Mouse (Mus musculus) frontal cortex, postnatal 25 days (tissue): Measurements from ENCODE around the gene Abca13.

Experiments used
- DNase-seq, 2 experiments: peaks; one replicate each; pipeline ENCODE4 v3.0.0; 2022; ENCODE audit warnings: low spot score in 2 of 2

Abca13 gene

DNA sequence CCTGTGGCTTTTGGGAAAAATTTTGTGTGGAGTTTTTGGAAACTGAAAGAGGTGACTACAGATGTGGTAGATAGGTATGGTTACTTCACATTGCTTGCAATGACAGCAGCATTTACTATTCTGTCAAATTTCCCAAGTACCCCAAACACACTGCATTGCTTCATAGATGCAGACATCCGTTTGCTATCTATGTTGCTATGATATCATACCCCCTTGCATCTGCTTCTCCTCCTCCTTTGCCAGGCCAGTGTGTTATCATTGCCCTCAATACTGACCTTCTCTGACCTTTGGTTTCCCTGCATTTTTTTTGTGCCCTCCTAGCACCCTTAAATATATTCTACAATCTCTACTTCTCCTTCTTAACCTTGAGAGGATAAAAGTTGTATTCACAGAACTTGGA is 341.4 kb downstream of the Abca13 start:
- no peak for DNase-seq

DNA sequence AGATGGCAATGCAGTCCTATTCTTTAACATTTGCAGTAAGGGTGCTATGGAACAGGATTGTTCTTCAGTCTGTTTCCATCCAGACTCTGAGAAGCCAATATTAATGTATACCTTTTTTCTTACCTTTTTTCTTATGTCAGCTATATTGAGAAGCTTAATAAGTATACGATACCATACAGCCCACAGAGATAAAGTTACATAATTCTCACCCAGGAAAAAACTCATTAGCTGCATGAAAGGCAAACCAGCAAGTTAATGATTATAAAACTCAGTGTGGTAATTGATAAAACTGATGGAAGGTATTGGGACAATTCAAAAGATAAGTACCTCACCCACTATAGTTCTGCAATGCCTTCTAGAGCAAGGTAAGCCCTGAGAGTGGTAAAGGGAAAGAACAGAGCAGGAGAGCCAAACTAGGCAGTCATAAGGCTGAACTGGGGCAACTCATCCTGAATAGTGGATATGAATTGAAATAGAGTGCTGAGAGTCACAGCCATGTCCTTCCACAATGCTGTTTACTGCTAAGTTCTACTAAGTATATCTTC is 342.0 kb downstream of the Abca13 start:
- DNase-seq: no peak

DNA sequence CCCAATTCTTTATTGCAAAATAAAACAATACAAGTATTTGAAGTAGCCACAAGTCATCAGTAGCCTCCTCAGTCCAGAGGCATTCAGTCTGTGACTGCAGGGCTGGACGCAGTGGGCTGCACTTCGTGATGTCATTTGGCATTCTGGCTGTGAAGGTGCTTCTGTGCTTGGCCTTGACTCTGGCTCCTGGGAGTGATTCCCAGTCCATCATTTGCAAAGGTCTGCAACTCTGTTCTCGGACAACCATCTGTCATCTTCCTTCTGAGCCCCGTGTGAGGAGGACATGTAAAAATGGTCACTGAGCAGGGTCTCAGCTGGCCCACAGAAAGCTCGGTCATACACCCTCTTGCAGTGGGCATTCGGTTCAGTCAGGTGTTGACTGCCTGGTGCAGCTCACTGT is 345.1 kb downstream of the Abca13 start:
- no peak for DNase-seq

DNA sequence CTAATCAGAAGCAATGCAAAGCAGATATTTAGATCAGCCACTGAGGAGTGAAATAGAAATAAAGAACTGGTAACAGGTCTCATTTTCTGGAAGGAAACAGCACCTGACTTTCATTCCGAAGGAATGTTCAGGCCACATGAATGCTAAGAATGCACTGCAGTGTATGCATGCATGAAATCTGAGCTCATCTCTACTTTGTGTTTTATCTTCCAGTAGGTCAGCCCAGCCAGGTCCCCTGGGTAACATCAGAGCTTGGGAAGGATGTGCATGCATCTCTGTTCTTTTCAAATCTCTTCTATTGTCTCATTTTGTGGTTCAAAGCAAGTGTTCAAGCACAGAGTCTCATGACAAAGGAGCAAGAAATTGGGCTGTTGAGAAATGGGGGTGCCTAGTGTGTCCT is 346.6 kb downstream of the Abca13 start:
- DNase-seq: no peak

DNA sequence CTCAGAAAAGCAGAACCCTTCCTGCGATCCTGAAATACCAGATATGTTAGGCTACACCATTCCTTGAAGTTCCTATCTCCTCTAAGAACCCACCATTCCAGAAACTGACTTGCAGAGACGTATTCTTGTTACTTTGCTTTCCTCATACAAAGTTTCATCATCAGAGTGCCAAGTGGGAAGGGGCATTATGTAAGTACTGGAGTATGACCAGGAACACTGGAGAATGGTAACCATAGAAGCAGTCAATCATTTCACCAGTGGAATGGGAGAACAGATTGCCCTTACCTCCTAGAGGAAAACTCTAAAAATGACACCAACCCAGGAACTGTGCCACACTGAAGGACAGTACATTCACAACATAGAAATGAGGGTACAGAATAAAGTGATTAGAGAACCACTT is 368.3 kb downstream of the Abca13 start:
- no peak for DNase-seq

DNA sequence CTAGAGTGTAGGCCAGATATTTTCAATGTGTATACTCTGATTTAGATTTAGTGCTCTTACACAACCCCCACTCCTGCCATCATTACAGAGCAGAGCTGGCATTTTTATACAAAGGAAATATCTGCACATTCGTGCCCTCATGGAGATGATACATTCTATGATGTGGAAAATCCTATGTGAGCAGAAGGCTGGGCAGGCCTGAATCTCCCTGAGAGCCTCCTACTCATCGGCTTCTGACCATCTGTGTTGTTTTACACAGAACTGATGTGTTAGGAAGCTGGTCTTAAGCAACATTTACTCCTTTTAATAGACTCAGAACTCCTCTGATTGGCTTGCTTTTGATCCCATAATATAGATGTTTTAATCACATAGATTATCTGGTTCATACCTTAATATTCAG is 376.6 kb downstream of the Abca13 start:
- DNase-seq: no peak

DNA sequence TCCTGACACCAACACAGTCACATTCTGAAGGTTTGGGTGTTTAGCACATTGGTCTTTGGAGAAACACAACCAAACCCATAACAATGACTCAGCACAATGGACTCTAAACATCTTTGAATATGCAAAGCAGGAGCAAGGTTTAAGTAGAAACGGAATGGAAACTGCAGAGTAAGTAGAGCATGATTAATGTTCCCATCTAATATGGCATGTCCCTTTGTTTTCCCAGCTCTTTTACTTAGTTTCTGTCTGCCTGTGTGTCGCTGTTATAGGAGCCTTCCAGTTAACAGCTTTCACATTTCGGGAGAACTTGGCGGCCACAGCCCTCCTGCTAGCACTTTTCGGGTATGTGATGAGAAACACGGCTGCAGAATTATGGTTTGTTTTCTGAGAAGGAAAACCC is 378.6 kb downstream of the Abca13 start:
- DNase-seq: no peak

DNA sequence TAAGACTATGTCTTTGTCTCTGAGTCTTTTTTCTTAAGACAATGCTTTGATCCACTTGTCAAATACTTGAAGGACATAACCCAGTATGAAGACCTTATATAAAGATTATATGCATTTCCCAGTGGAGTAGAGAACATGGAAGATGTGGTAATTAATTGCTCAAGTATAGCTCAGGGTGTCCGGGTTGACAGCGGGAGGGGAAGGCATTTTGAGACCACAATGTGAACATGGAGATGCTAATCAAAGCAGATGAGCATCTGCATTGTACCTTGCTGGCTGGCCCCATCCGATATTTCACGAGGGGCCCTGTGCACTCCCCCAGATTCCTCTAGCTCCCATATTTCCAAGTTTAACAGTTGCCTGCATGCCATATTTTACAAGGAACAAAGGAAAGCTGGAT is 383.2 kb downstream of the Abca13 start:
- no peak for DNase-seq

DNA sequence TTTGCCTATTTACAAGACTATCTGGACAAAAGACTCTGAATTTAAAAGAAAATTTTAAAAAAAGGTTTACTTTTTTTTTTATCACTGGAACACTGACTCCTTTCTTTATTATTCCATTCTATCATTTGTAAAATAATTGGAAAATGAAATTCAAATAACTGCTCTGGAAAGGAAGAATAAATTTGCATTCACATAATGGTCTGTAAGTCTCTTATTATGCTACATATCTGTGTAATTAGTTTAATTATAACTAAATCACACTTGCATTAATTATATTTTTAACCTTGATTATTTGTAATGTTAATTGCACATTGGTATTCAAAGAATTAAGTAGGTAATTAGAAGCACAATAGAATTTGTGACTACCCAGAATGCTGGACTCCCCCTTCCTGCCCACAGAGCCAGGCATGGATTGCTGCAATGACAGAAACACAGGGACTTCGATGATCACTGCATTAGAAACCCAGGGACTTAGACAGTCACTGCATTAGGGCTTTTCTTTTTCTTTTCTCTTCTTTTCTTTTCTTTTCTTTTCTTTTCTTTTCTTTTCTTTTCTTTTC is 400.1 kb downstream of the Abca13 start:
- no peak for DNase-seq

DNA sequence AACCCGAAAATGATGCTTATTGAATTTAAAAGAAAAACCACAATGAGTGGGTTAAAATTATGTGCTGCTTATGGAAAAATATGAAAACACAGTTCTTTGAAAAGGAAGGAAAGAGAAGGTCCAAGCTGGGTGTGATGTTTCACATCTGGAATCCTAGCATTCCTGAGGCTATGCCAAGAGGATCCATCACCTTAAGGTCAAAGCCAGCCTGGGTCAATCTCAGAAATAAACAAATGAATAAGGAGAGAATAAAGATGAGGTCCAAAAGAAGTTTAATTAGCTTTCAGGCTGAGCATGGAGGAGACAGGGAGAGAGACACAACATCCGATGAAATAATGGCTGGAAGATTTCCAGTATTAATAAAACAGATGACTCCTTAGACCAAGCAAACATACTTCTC is 405.6 kb downstream of the Abca13 start:
- no peak for DNase-seq

DNA sequence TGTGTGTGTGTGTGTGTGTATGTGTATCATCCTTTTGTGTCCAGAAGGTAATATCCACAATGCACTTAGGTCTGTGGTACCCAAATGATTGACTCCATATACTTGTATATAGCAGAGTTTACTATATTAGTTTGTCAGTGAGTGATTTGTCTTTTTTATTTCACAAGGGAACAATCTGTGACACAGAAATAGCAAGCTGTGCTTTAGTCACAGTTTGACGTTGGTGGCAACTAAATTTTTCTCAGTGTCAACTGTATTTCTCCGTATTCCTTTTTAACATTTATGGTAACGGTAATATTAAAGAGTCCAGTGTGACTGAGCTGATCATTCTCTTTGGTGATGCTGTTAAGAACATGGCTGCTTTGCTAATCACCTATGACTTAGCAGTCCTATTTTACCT is 409.4 kb downstream of the Abca13 start:
- DNase-seq: no peak

DNA sequence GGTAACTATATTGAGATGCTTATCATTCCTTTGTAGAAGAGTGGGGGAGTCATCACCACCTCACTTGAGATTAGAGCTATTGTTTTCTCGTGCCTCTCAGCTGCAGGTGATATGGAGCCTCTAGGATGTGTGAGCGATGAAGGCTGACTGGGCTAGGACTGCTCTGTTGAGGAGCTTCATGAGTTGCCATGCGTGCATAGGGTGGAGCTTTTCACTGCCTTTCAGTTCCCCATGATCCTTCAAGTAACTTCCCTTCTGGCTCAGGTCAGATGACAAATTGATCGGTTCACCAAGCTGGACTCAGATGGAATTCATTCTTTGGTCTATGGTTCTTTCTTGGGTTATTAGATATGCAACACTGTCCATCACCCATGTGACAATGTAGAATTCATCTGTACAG is 410.4 kb downstream of the Abca13 start:
- no peak for DNase-seq

DNA sequence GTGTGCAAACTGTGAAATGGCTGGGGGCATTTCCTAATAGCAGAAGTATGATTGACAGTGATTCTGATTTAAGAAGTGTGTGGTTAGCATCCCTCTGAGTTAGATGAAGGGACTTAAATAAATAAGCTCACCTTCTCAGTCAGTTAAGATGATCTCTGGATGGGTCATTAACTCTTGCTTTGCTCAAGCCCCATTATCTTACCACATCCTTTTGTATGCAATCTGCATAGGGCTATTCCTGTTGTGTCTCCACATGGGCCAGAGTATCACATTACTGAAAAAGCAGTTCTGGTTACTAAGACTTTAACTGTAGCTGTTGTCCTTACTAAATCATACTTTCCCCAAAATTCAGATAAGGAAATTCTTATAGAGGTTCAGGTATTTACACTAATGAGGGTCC is 416.5 kb downstream of the Abca13 start:
- no peak for DNase-seq

DNA sequence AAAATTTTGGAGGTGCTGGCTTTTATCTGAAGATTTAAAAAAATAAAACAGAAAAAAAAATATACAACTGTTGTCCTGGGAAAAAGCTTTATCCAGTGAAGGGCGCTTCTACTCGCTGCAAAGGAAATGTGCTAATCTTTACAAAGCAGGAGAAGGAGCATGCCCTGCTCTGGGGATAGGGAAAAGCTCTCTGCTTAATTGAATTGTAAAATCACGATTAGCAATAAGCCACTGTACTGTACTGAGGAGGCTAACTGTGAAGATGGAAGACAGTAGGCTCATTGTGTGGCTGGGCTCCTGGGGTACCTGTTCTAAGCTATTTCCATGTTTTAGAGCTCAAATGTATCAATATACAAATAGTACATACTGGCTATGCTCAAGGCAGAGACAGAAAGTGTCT is 417.3 kb downstream of the Abca13 start:
- DNase-seq: no peak

DNA sequence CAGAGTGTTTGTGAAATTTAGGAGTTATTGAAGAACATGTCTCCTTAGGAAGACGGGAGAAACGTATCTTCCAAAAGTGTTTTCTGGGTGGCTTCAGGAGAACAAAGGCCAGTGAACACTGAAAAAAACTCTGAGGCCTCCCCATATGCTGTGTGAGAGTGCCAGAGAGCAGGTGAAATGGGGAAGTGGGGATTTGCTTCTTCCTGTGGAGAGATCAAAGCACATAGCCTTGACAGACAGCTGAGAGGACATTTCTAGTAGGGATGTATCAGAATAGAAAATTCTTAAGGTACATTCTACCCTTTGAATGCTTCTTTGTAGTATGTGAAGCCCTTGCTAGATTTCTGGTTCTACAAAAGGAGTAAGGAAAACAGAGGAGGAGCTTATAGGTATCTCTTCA is 424.4 kb downstream of the Abca13 start:
- no peak for DNase-seq

DNA sequence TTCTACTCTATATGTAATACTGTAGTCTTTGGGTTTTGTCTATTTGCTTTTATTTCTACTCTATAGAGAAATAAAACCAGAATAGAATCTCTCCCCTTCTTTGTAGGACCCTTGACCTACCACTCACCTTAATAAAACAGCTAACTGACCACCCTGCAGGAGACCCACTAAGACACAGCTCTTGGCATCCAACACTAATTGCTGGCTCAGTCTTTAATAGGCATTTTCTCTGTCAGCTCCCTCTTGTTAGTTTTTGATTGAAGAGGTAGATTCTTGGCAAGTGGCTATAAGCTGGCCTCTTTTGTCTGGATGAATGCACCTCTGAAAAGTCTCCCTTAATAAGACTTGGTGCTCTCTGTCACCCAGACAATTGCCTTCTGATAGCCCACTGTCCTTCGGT is 424.9 kb downstream of the Abca13 start:
- DNase-seq: no peak

DNA sequence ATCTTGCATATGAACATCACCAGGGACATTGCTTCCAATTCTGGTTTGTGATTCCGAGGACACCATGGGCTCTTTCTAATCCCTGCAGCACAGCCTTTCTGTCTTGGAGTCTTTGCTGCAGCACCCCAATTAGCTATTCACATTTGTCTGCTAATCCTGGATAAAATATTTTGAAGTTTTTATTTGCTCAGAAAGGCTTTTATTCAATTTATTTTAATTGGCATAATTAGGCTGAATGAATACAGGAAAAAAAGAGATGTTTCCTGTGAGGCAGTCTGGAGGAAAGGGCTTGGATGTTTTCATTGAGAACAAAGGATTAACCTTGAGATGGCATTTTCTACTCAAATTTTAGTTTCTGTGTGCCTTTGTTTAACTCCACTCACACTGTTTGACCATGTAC is 428.2 kb downstream of the Abca13 start:
- no peak for DNase-seq

DNA sequence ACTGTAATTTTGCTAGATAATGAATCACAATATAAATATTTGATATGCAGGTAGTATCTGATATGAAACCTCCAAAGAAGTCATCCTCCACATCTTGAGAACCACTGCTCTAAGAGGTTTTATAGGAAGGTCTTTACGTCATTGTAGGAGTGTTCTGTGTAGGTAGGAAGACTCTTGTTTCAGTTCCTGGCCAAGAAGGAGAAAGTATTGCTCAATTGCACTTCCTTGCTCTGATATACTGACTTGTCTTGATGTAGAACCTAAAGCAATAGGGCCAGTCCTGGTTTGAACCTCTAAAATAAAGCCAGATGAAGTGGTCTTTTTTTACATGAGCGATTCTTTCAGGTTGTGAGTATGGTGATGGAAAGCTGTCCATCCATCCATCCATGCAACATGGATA is 431.1 kb downstream of the Abca13 start:
- no peak for DNase-seq

DNA sequence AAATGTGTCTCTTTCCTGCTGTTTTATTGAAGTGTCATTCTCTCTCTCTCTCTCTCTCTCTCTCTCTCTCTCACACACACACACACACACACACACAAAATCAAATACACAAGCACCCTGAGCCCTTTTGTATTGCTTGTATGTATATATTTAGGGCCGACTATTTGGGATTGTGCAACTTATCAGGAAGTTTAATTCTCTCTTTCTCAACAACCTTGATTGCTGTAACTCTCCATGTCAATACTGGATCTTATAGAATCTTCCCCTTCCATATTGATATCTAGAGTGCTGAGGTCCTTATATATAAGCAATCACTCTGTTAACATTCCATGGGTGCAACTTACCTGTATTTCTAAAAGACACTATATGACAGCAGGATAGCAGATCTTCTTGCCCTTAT is 433.0 kb downstream of the Abca13 start:
- no peak for DNase-seq

DNA sequence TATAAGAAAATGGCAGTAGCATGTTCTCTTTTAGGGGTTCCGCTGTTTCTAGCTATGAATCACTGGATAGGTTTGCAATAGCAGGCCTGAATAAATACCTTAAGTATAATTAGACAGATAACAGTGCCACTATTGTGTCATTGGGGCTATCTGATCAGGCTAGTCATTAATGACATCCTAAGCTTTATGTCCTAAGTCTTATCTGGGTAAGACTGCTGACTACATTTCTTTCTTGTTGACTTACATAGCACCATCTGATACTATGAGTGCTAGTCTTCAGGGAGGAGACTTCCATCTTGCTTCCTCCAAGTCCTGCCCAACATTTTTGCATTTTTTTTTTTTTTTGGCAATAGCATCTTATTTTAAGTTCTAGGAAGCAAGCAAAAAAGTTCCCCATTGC is 434.1 kb downstream of the Abca13 start:
- no peak for DNase-seq

DNA sequence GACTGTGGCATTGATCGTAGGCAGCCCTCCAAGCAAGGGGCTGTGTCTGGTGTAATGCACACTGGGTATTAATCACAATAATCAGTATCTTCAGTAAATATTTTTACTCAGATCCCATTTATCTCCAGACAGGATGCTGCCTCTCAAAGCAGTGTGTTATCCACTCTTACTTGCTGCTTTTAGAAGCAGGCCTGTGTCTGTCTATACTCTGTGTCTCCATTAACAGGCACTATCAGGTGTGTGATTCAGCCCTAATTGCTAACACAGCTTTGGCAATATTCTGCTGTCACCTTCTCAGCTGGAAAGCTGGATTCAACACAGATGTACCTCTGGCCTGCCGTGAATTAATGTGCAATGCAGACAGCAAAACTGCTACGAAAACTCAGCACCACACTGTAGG is 455.5 kb downstream of the Abca13 start:
- no peak for DNase-seq

DNA sequence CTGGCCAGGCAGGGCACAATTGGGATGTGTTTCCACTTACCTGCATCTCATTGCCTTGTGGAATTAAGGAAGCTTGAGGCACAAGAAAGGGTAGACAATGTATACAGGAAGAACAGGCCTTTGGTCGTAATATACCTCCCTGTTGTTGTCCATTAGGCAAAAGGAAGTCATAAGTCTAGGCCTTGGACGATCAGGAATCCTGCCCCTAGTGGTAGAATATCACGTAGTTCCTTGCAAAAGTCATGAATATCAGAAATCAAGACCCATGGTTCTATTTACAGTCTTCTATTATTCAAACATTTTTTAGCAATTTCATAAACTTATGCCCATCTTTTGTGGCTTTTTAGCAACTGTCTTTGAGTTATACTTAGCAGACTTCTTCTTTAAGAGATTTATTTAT is 456.2 kb downstream of the Abca13 start:
- DNase-seq: no peak

DNA sequence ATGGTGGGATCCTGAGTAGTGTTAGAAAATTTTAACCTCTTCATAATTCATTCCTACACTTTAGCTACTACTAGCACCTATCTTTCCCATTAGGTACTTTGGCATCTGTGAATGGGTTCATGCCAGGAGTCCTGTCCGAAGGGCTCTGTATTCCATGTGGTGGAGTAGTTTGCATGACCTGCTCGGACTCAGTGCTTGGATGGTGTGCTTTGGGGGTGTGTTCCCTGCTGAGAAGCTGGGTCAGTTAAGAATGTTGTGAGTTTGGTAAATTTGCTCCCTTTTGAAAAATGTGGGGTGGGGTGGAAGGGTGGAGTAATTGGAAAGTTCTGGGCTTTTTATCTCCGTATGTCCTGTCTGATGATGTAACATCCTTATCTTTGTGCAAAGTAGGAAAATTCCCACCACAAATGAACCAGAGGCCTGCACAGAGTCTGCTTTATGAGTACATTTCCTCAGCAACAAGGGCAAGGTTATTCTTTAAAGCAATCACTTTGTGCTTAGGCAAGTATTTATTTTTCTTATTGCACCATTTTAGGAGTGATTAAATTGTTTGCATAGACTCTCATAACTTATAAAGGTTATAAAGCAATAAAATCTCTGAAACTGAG is 475.0 kb downstream of the Abca13 start:
- DNase-seq: no peak

DNA sequence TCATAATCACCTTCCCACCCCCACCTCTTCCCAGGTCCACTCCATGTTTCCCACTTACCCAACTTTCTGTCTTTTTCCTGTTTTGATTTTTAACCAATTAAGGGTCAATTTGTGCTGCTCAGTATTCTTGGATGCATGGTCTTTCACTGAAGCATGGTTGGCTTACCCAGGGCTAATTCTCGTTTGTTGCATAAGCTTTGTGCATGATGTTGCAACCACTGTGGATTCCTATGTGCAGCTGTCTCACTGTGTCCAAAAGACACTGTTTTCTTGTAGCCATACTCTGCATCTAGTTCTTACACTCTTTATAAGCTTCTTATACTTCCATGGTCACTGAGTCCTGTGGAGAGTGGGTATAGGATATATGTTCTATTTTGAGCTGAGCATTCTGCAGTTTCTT is 477.7 kb downstream of the Abca13 start:
- DNase-seq: no peak
